Mouse (Mus musculus) hindbrain, embryonic 14.5 days (tissue): Measurements from ENCODE around the gene Vamp5. TPM values are rescaled to one million over a fixed set of nuclear protein-coding genes. Genes with fewer than 3 reads are reported as not detected.

Experiments
- ATAC-seq: fragments of 200-750 bp; cut with Nextera tagmentation; 2 replicates; pipeline ENCODE4 v1.8.0; 2017; ENCODE audit warnings: moderate number of reproducible peaks, mild to moderate bottlenecking, moderate TSS enrichment, moderate library complexity; ENCODE audit not compliant: low FRiP score
- DNase-seq: peaks from one replicate; pipeline ENCODE4 v3.0.0-alpha.2; 2015; ENCODE audit warnings: low spot score
- H3K27ac ChIP-seq: fragments of 300-500 bp; sonication (generic); 2 replicates; pipeline ENCODE4 v1.5.1; 2014; ENCODE audit warnings: mild to moderate bottlenecking, moderate library complexity
- H3K27me3 ChIP-seq: fragments of 300-500 bp; sonication (generic); 2 replicates; pipeline ENCODE4 v1.6.1; 2014; ENCODE audit warnings: mild to moderate bottlenecking, low read length, mixed read lengths; ENCODE audit not compliant: control insufficient read depth, insufficient read depth
- H3K36me3 ChIP-seq: fragments of 300-500 bp; sonication (generic); replicated peaks from 2 replicates; pipeline ENCODE4 v1.6.1; 2014; ENCODE audit not compliant: control insufficient read depth, insufficient read depth
- H3K4me1 ChIP-seq: fragments of 300-500 bp; sonication (generic); replicated peaks from 2 replicates; pipeline ENCODE4 v1.6.1; 2014; ENCODE audit warnings: antibody characterized with exemption, low read length, mixed read lengths; ENCODE audit not compliant: control insufficient read depth, insufficient read depth
- H3K4me2 ChIP-seq: fragments of 300-500 bp; sonication (generic); replicated peaks from 2 replicates; pipeline ENCODE4 v1.6.1; 2014; ENCODE audit warnings: mild to moderate bottlenecking, moderate library complexity
- H3K4me3 ChIP-seq: fragments of 300-500 bp; sonication (generic); replicated peaks from 2 replicates; pipeline ENCODE4 v1.5.1; 2014; ENCODE audit warnings: mild to moderate bottlenecking, low read length
- H3K9ac ChIP-seq: fragments of 300-500 bp; sonication (generic); 2 replicates; pipeline ENCODE4 v1.6.1; 2014
- H3K9me3 ChIP-seq: fragments of 300-500 bp; sonication (generic); 2 replicates; pipeline ENCODE4 v1.6.1; 2016; ENCODE audit warnings: low read length; ENCODE audit not compliant: control insufficient read depth
- WGBS: fragments of 180-500 bp; shearing (Covaris S2); extraction: QIAGEN DNeasy Blood & Tissue Kit; methylation state at CpG from one replicate; pipeline ENCODE4 v1.1.7; 2014; 5-methylcytosine and 5-hydroxymethylcytosine counted together
- polyA plus RNA-seq: library from polyadenylated mRNA; unstranded; fragments of >200 nt; fragmentation: Nextera tagmentation; extraction: Ambion mirVana; gene quantifications from 2 replicates; pipeline ENCODE4 v1.2.1, GENCODE M21; 2014

Vamp5 gene
- polyA plus RNA-seq, 1 experiment from 2014 or later = 23.6 TPM

DNA sequence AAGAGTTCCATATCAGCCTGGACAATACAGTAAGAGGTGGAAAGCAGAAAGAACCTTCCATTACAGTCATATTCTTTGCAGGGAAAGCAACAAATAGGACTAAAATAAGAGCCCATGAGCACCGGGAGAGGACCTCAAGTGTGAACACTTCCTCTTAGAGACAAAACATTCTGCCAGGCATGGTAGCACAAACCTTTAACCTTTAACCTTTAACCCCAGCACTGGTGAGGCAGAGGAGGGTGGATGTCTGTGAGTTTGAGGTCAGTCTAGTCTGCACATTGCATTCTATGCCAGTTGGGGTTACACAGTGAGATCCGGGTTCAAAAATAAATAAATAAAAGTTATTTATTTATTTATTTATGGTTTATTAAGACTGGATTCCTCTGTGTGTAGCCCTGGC, 39.8 kb downstream of the Vamp5 start:
- Histone ChIP-seq H3K27ac (no peak overlapping the region), H3K36me3 (peaks cover 51% of the 10 kb centered on the region), H3K4me2 (no peak overlapping the region), H3K4me3 (no peak overlapping the region), H3K27me3 (no peaks in the 10 kb centered on the region), H3K9me3 (no peaks in the 10 kb centered on the region), H3K4me1 (peaks cover 13% of the 10 kb centered on the region), H3K9ac (no peak overlapping the region)
- no peak for DNase-seq
- 60% methylated on average over 2 of the region's 2 CpGs for WGBS
- no peak for ATAC-seq

DNA sequence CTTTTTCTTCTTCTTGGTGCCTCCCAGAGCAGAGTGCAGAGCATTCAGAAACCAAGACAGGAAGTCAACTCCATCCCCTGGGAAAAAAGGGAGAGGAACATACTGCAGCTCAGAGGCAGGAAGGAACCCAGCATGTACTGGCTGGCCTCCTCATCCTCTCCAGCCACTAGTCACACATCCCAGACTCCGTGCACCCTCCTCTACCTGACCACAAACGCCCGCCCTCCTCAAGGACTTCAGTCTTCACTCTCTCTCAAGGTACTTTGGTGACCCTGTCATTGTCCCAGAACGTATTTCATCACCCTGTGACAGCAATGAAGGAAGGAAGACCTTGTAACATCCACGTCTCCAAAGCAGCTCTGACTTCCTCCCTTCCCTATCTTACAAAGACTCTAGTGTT, 47.2 kb downstream of the Vamp5 start:
- H3K4me3 ChIP-seq = no peak overlapping the region
- H3K36me3 ChIP-seq = peaks cover 96% of the 10 kb centered on the region
- DNase-seq (no peak), ATAC-seq (no peak)
- no peaks in the 10 kb centered on the region for H3K9me3 ChIP-seq
- no peaks in the 10 kb centered on the region for H3K4me1 ChIP-seq
- no peaks in the 10 kb centered on the region for H3K27me3 ChIP-seq
- no peak overlapping the region for H3K4me2 ChIP-seq
- no peak overlapping the region for H3K9ac ChIP-seq
- no peak overlapping the region for H3K27ac ChIP-seq
- 86% methylated on average over 5 of the region's 5 CpGs for WGBS

DNA sequence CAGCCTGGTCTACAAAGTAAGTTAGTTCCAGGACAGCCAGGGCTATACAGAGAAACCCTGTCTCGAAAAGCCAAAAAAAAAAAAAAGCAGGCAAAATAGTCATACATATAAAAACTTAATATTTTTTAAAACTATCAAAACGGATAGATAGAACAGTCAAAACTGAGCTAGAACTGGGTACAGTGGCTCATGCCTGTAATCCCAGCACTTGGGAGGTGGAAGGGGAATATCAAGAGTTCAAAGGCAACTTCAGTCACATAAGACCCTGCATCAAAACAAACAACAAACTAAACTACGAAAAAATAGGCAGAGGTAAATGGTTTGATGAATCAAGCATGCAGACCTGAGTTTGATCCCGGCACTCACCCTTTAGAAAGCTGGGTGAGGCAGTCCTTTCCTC, 50.1 kb downstream of the Vamp5 start:
- Histone ChIP-seq H3K27ac (no peak overlapping the region), H3K9ac (no peak overlapping the region), H3K9me3 (no peaks in the 10 kb centered on the region), H3K4me2 (no peak overlapping the region), H3K4me3 (no peak overlapping the region), H3K36me3 (peaks cover 95% of the 10 kb centered on the region), H3K4me1 (no peaks in the 10 kb centered on the region), H3K27me3 (no peaks in the 10 kb centered on the region)
- DNase-seq = no peak
- 96% methylated on average over 4 of the region's 4 CpGs for WGBS
- ATAC-seq = no peak

DNA sequence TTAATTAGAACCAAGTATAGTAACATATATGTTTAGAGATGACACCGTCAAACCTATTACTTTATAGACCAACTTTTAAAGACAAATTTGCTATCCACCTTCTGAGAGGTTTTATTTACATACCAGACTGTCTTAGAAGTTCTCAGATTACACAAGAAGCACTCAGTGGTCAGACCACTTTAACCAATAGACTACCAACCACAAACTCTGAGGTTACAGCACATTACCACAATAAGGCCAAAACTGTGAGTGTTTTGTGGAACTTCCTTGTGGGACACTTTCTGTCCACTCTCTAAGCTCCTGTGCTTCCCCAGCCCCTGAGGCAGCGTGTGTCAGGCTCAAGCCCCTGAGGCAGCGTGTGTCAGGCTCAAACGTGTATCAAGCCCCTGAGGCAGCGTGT, 51.2 kb downstream of the Vamp5 start:
- no peak overlapping the region for H3K27ac ChIP-seq
- WGBS = 93% methylated on average over 5 of the region's 5 CpGs

DNA sequence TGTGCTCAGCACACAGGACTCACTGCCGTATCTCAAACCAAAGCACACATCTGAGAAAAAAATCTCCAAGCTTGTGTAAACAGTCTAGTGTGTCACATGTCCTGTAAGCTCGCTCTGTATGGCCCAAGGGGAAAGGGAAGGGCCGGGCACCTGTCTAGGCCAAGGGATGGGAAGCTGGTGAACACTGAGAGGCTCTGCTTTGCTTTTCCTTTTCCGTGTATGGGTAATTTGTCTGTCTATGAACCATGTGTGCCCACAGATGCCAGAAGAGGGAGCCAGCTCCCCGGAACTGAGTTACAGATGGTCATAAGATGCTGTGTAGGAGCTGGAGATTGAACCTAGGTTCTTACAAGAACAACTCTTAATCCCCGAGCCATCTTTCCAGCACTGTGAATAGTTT, 54.0 kb downstream of the Vamp5 start:
- Histone ChIP-seq H3K4me1 (no peaks in the 10 kb centered on the region), H3K4me2 (no peak overlapping the region), H3K9ac (no peak overlapping the region), H3K27me3 (no peaks in the 10 kb centered on the region), H3K27ac (no peak overlapping the region), H3K4me3 (no peak overlapping the region), H3K9me3 (no peaks in the 10 kb centered on the region), H3K36me3 (peaks cover 96% of the 10 kb centered on the region)
- no peak for DNase-seq
- no peak for ATAC-seq
- WGBS = 77% methylated on average over 6 of the region's 6 CpGs

More for the DNA sequence above, 51.2 kb downstream of the Vamp5 start:
- Histone ChIP-seq H3K4me1 (no peaks in the 10 kb centered on the region), H3K4me3 (no peak overlapping the region), H3K4me2 (no peak overlapping the region), H3K9me3 (no peaks in the 10 kb centered on the region), H3K27me3 (no peaks in the 10 kb centered on the region), H3K9ac (no peak overlapping the region), H3K36me3 (peaks cover 95% of the 10 kb centered on the region)
- no peak for DNase-seq
- ATAC-seq = no peak

DNA sequence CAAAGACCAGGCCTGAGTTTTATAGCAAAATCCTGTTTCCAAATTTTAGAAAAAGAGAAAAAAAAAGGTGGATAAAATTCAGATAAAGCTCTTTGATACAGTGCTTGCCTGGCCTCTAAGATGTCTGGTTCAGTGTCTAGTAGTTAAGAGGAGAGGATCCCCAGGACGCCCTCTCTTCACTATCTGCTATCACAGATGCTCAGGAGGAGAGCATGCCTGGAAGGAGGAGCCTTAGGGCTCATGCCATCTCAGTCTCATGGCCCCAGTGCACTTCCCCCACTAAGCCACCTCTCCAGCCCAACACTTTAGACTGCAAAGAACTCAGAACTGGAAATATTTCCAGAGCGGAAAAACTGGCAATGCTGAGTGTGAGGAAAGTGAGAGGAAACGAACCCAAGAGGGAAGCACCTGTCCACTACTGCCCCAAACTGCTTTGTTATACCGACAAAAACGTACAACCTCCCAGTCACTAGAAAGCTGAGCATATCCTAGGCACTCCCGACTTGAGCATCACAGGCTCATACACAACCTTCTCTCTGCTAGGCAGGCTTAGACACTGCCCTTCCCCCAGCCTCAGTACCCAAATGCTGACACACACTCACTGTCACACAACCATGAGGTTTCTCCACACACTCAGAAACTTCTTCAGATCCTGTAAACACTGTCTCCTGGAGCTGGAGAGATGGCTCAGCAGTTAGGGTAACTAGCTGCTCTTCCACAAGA, 56.3 kb downstream of the Vamp5 start:
- ATAC-seq = no peak
- no peaks in the 10 kb centered on the region for H3K4me1 ChIP-seq
- no peak overlapping the region for H3K4me2 ChIP-seq
- H3K4me3 ChIP-seq = no peak overlapping the region
- H3K9me3 ChIP-seq = no peaks in the 10 kb centered on the region
- no peak overlapping the region for H3K27ac ChIP-seq
- peaks cover 99% of the 10 kb centered on the region for H3K36me3 ChIP-seq
- no peaks in the 10 kb centered on the region for H3K27me3 ChIP-seq
- no peak overlapping the region for H3K9ac ChIP-seq
- DNase-seq = no peak
- WGBS = 93% methylated on average over 6 of the region's 6 CpGs

DNA sequence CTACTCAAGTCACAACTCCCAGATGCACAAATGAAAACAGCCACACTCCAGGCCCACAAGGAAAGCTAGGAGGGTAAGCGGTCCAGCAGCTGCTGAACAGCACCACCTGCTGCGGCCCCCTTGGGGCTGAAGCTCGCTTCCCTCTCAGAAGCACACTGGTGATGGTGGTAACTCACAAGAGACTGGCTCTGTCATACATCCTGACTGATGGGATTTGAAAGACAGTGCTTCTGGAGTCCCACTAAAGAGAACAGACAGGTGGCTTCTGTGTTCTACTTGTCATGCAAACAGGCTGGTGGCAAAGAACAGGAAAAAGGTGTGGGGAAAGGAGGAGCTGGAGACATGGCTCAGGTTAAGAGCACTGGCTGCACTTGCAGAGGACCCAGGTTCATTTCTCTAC, 57.3 kb downstream of the Vamp5 start:
- 88% methylated on average over 3 of the region's 3 CpGs for whole genome bisulfite sequencing

DNA sequence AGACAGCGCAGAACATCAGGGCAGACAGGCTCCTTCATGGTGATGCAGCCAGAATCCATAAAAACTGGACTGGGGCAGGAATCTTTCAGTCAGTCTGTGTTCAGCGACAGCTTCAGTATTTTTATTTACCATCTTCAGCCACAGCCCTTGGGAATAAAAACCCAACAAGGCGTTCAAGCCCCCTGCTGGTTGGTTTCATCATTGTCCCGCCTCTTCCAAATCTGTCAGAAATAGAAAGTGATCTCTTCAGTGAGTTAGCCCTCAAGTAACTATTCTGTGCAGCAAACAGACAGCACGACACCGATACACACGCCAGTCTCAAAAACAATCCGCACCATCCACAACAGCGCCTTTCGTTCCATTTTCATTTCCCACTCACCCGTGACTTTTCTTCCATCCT, 61.2 kb downstream of the Vamp5 start:
- DNase-seq (peak; percentile 62), ATAC-seq (no peak)
- Histone ChIP-seq H3K4me1 (no peaks in the 10 kb centered on the region), H3K4me2 (no peak overlapping the region), H3K4me3 (no peak overlapping the region), H3K27ac (no peak overlapping the region), H3K9ac (no peak overlapping the region), H3K27me3 (no peaks in the 10 kb centered on the region), H3K36me3 (peaks cover 88% of the 10 kb centered on the region), H3K9me3 (no peaks in the 10 kb centered on the region)
- WGBS = 84% methylated on average over 11 of the region's 11 CpGs

More for the DNA sequence above, 57.3 kb downstream of the Vamp5 start:
- Histone ChIP-seq H3K27me3 (no peaks in the 10 kb centered on the region), H3K9me3 (no peaks in the 10 kb centered on the region), H3K4me2 (no peak overlapping the region), H3K4me1 (no peaks in the 10 kb centered on the region), H3K4me3 (no peak overlapping the region), H3K36me3 (peaks cover 99% of the 10 kb centered on the region), H3K9ac (no peak overlapping the region), H3K27ac (no peak overlapping the region)
- DNase-seq (no peak), ATAC-seq (no peak)
